Mouse (Mus musculus) kidney, adult 2 months (tissue): ENCODE measurements around the gene Cyth2. TPM values are rescaled to one million over a fixed set of nuclear protein-coding genes. Genes with fewer than 3 reads are reported as not detected.
A peak's percentile ranks its signal among the peaks of the same experiment; 100 is the strongest.

ENCODE experiments used
- DNase-seq: peaks from one replicate; pipeline ENCODE4 v3.0.0; 2021
- H3K27ac ChIP-seq: fragments of 200-500 bp; 2 replicates; pipeline ENCODE4 v1.5.1; 2012; ENCODE audit warnings: low read depth, low read length, control low read depth, inconsistent platforms; ENCODE audit not compliant: insufficient read depth
- H3K27me3 ChIP-seq: fragments of 200-500 bp; replicated peaks from 2 replicates; pipeline ENCODE4 v1.6.1; 2012; ENCODE audit warnings: mild to moderate bottlenecking, moderate library complexity, low read length, inconsistent platforms; ENCODE audit not compliant: control insufficient read depth, insufficient read depth
- H3K36me3 ChIP-seq: fragments of 200-500 bp; 2 replicates; pipeline ENCODE4 v1.6.1; 2012; ENCODE audit warnings: mild to moderate bottlenecking, moderate library complexity, low read length, inconsistent platforms; ENCODE audit not compliant: control insufficient read depth, insufficient read depth
- H3K4me1 ChIP-seq: fragments of 200-500 bp; 2 replicates; pipeline ENCODE4 v1.6.1; 2011; ENCODE audit warnings: low read length; ENCODE audit not compliant: control insufficient read depth, insufficient read depth
- H3K4me3 ChIP-seq: fragments of 200-500 bp; 2 replicates; pipeline ENCODE4 v1.5.1; 2011; ENCODE audit warnings: mild to moderate bottlenecking, low read depth, low read length, control low read depth; ENCODE audit not compliant: insufficient read depth
- CTCF ChIP-seq: fragments of 200-500 bp; conservative IDR thresholded peaks from 2 replicates; pipeline ENCODE4 v1.5.1; 2011; ENCODE audit warnings: low read depth, mild to moderate bottlenecking, control low read depth, low read length, moderate library complexity, mixed read lengths; ENCODE audit not compliant: insufficient read depth, insufficient read length
- POLR2A ChIP-seq: fragments of 200-500 bp; IDR thresholded peaks from one replicate; pipeline ENCODE4 v1.6.1; 2011; ENCODE audit warnings: low read depth, low read length, control low read depth
- WGBS: fragments of 180-500 bp; shearing (Covaris S2); methylation state at CpG from one replicate; pipeline ENCODE4 v1.1.7; 2018; 5-methylcytosine and 5-hydroxymethylcytosine counted together
- polyA plus RNA-seq: library from polyadenylated mRNA; depleted of rRNA; stranded (reverse); fragments of >200 nt; gene quantifications from 2 replicates; pipeline ENCODE4 v1.2.3, GENCODE M21; 2012; rRNA removed

Gene Cyth2
- 43.3 and 44.7 TPM in 2 replicates for polyA plus RNA-seq

GRCm38 (mm10) chr7:45813787-45814779 is at the start of gene Cyth2:
TSS of gene Cyth2 (minus strand) at chr7:45814581.
- H3K36me3 ChIP-seq: no peaks in the 10 kb centered on the region; the same call in none of the 2 replicates
- no peaks in the 10 kb centered on the region for H3K27me3 ChIP-seq
- TF ChIP-seq POLR2A: no peak
- under 1% methylated on average over 86 of the region's 92 CpGs for WGBS
- peak; percentile 100 for DNase-seq
- peak within 1 kb of the TSS; percentile 92 for H3K4me3 ChIP-seq
- H3K4me1 ChIP-seq: no peaks in the 10 kb centered on the region; the same call in 1 of the 2 replicates
- H3K27ac ChIP-seq: peak within 1 kb of the TSS; percentile 79

GRCm38 (mm10) chr7:45862804-45863203 is 48.4 kb upstream of the Cyth2 start:
- no peak overlapping the region for H3K27ac ChIP-seq
- no peaks in the 10 kb centered on the region for H3K27me3 ChIP-seq
- H3K36me3 ChIP-seq: no peaks in the 10 kb centered on the region
- WGBS: 87% methylated on average over 7 of the region's 7 CpGs
- no peak overlapping the region for H3K4me3 ChIP-seq
- peaks cover 6% of the 10 kb centered on the region; the same call in 1 of the 2 replicates for H3K4me1 ChIP-seq
- DNase-seq: no peak
- TF ChIP-seq CTCF (no peak), POLR2A (no peak)

GRCm38 (mm10) chr7:45859008-45859407 is 44.6 kb upstream of the Cyth2 start:
- no peak overlapping the region for H3K27ac ChIP-seq
- no peak for DNase-seq
- no peak overlapping the region for H3K4me3 ChIP-seq
- H3K27me3 ChIP-seq: no peaks in the 10 kb centered on the region
- H3K36me3 ChIP-seq: no peaks in the 10 kb centered on the region
- WGBS: 75% methylated on average over 4 of the region's 4 CpGs
- TF ChIP-seq POLR2A (no peak), CTCF (no peak)
- no peaks in the 10 kb centered on the region for H3K4me1 ChIP-seq

GRCm38 (mm10) chr7:45856950-45857901 is 42.8 kb upstream of the Cyth2 start:
- TF ChIP-seq POLR2A (no peak), CTCF (no peak)
- H3K4me3 ChIP-seq: peak overlapping the region; percentile 0; the same call in 1 of the 2 replicates
- 10% methylated on average over 30 of the region's 30 CpGs for WGBS
- H3K27ac ChIP-seq: no peak overlapping the region
- H3K36me3 ChIP-seq: no peaks in the 10 kb centered on the region
- H3K4me1 ChIP-seq: no peaks in the 10 kb centered on the region
- H3K27me3 ChIP-seq: no peaks in the 10 kb centered on the region
- no peak for DNase-seq

GRCm38 (mm10) chr7:45853089-45853488 is 38.7 kb upstream of the Cyth2 start:
- no peak overlapping the region for H3K4me3 ChIP-seq
- H3K4me1 ChIP-seq: no peaks in the 10 kb centered on the region
- 75% methylated on average over 12 of the region's 12 CpGs for WGBS
- DNase-seq: no peak
- no peaks in the 10 kb centered on the region for H3K36me3 ChIP-seq
- TF ChIP-seq CTCF: no peak
- no peak for TF ChIP-seq POLR2A
- H3K27ac ChIP-seq: no peak overlapping the region
- no peaks in the 10 kb centered on the region for H3K27me3 ChIP-seq

GRCm38 (mm10) chr7:45850661-45851060 is 36.3 kb upstream of the Cyth2 start:
- no peak for TF ChIP-seq CTCF
- TF ChIP-seq POLR2A: no peak
- no peak overlapping the region for H3K4me3 ChIP-seq
- DNase-seq: no peak
- no peaks in the 10 kb centered on the region for H3K4me1 ChIP-seq
- H3K27ac ChIP-seq: no peak overlapping the region
- WGBS: 77% methylated on average over 3 of the region's 3 CpGs
- H3K27me3 ChIP-seq: no peaks in the 10 kb centered on the region
- no peaks in the 10 kb centered on the region for H3K36me3 ChIP-seq
